Mouse (Mus musculus) lung, postnatal 0 days (tissue): ENCODE results near the gene Nt5dc3. TPM values are rescaled to one million over a fixed set of nuclear protein-coding genes. Genes with fewer than 3 reads are reported as not detected.
A peak's percentile ranks its signal among the peaks of the same experiment; 100 is the strongest.

ENCODE experiments used
- ATAC-seq: fragments of 200-750 bp; cut with Nextera tagmentation; 2 replicates; pipeline ENCODE4 v1.8.0; 2017; ENCODE audit warnings: moderate library complexity
- DNase-seq: peaks from one replicate; pipeline ENCODE4 v3.0.0-alpha.2; 2016; ENCODE audit warnings: low spot score
- H3K27ac ChIP-seq: fragments of 300-500 bp; sonication (generic); 2 replicates; pipeline ENCODE4 v1.5.1; 2014; ENCODE audit warnings: antibody characterized with exemption, mild to moderate bottlenecking, low read length, mixed read lengths
- H3K27me3 ChIP-seq: fragments of 300-500 bp; sonication (generic); replicated peaks from 2 replicates; pipeline ENCODE4 v1.6.1; 2014; ENCODE audit warnings: low read length, mixed read lengths; ENCODE audit not compliant: insufficient read depth
- H3K36me3 ChIP-seq: fragments of 300-500 bp; sonication (generic); 2 replicates; pipeline ENCODE4 v1.6.1; 2014; ENCODE audit warnings: low read length, mixed read lengths; ENCODE audit not compliant: insufficient read depth
- H3K4me1 ChIP-seq: fragments of 300-500 bp; sonication (generic); 2 replicates; pipeline ENCODE4 v1.6.1; 2014; ENCODE audit warnings: antibody characterized with exemption, low read depth, low read length, mixed read lengths; ENCODE audit not compliant: insufficient read depth
- H3K4me2 ChIP-seq: fragments of 300-500 bp; sonication (generic); replicated peaks from 2 replicates; pipeline ENCODE4 v1.6.1; 2014; ENCODE audit warnings: low read depth, mild to moderate bottlenecking, low read length, moderate library complexity, mixed read lengths
- H3K4me3 ChIP-seq: fragments of 300-500 bp; sonication (generic); 2 replicates; pipeline ENCODE4 v1.5.1; 2014; ENCODE audit warnings: low read depth, low read length
- H3K9ac ChIP-seq: fragments of 300-500 bp; sonication (generic); replicated peaks from 2 replicates; pipeline ENCODE4 v1.6.1; 2014; ENCODE audit warnings: low read depth, mild to moderate bottlenecking
- H3K9me3 ChIP-seq: fragments of 300-500 bp; sonication (generic); 2 replicates; pipeline ENCODE4 v1.6.1; 2016; ENCODE audit warnings: low read length, mixed read lengths
- CTCF ChIP-seq: IDR thresholded peaks from 2 replicates; pipeline ENCODE4 v1.5.1; 2016; ENCODE audit warnings: antibody characterized with exemption, mild to moderate bottlenecking
- EP300 ChIP-seq: IDR thresholded peaks from 2 replicates; pipeline ENCODE4 v1.6.1; 2016; ENCODE audit warnings: antibody characterized with exemption, mild to moderate bottlenecking, control low read depth
- WGBS: fragments of 180-500 bp; shearing (Covaris S2); extraction: QIAGEN DNeasy Blood & Tissue Kit; methylation state at CpG from one replicate; pipeline ENCODE4 v1.1.7; 2014; 5-methylcytosine and 5-hydroxymethylcytosine counted together
- polyA plus RNA-seq: library from polyadenylated mRNA; unstranded; fragments of >200 nt; fragmentation: Nextera tagmentation; extraction: Ambion mirVana; gene quantifications from 2 replicates; pipeline ENCODE4 v1.2.1, GENCODE M21; 2015

Nt5dc3 gene
- polyA plus RNA-seq, 1 experiment from 2014 or later, result 1.3 TPM

DNA sequence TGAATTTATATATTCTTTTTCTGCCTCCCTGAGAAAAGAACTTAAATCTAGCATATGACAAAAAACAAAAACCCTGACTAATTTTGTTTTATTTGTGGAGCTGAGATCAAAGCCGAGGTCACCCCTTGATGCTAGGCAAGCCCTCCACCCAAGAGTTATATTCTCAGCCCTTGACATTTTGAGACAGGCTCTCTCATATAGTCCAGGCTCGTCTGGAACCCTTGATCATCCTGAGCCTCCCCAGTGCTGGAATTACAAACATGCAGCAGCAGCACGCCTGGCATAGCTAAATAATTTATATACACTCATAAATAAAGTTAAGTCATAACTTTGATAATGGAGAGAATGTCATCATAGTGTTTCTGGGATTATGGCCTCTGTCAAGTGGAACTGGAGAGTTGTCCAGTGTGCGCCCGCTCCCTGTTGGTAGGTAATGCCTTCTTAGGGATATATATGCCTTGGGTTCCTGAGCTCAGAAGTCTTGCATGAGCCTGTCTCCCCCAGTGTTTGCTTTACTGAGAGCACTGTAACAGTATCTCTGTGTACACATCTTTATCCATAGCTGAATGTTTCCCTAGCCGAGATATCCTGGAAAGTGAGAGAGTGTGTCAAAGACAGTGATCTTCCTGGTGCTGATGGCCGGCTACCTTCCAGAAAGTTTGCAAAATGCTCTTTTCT lies 12.8 kb downstream of the Nt5dc3 start:
- peak; percentile 18; the same call in 1 of the 2 replicates for ATAC-seq
- no peak overlapping the region for H3K27ac ChIP-seq

DNA sequence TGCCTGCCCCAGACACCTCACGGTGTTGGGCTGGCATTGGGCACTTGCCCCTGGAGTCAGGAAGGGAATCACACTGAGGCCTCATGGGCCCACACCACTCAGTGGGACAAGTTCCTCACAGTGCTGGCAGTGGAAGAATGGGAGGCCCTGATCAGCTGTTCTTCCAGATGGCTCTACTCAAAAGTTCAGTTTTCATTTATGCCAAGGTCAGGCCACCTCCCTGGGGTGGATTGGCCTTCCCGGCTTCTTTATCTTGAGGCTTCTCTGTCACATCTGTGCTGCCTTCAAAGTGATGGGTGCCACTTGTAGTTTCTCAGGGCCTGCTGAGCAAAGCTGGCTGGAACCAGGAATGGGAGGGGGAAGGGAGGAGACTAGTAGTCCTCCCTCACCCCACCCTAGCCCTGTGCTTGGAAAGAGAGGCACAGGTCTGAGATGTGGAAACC lies 14.7 kb downstream of the Nt5dc3 start:
- ATAC-seq (peak; percentile 62), DNase-seq (peak; percentile 47)
- Histone ChIP-seq H3K27ac (no peak overlapping the region), H3K27me3 (no peaks in the 10 kb centered on the region), H3K36me3 (no peaks in the 10 kb centered on the region), H3K9me3 (no peaks in the 10 kb centered on the region), H3K4me1 (peaks cover 9% of the 10 kb centered on the region; the same call in 1 of the 2 replicates), H3K4me2 (no peak overlapping the region), H3K4me3 (no peak overlapping the region), H3K9ac (no peak overlapping the region)
- WGBS, result 51% methylated on average over 2 of the region's 2 CpGs
- TF ChIP-seq EP300 (no peak), CTCF (no peak)

More for the DNA sequence above, 12.8 kb downstream of the Nt5dc3 start:
- 45% methylated on average over 7 of the region's 7 CpGs for WGBS
- no peaks in the 10 kb centered on the region for H3K9me3 ChIP-seq
- H3K36me3 ChIP-seq, result no peaks in the 10 kb centered on the region
- H3K4me3 ChIP-seq, result no peak overlapping the region
- H3K27me3 ChIP-seq, result no peaks in the 10 kb centered on the region
- no peak overlapping the region for H3K4me2 ChIP-seq
- no peak for DNase-seq
- peaks cover 12% of the 10 kb centered on the region; the same call in 1 of the 2 replicates for H3K4me1 ChIP-seq
- TF ChIP-seq CTCF (no peak), EP300 (no peak)
- H3K9ac ChIP-seq, result no peak overlapping the region

DNA sequence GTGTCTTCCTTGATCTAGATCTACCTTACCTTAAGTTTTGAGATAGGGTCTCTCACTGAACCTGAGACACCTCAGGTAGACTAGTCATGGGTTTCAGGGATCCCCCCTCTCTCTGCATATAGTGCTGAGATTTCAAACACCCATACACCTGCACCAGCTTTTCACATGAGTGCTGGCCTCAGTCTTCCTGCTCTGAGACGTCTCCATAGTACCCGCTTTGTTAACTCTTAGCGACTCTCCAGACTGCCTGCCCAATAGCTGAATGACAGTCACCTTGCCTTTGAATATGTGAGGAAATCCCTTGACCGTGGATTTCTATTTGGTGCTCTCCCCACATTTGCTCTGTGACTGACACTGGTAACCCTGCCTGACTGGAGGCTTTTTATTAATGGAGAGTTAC lies 15.4 kb downstream of the Nt5dc3 start:
- H3K9ac ChIP-seq, result no peak overlapping the region
- no peak overlapping the region for H3K27ac ChIP-seq
- no peak overlapping the region for H3K4me3 ChIP-seq
- H3K36me3 ChIP-seq, result no peaks in the 10 kb centered on the region
- 84% methylated on average over 4 of the region's 4 CpGs for WGBS
- H3K4me1 ChIP-seq, result peaks cover 7% of the 10 kb centered on the region; the same call in 1 of the 2 replicates
- DNase-seq (no peak), ATAC-seq (no peak)
- H3K27me3 ChIP-seq, result no peaks in the 10 kb centered on the region
- TF ChIP-seq CTCF (no peak), EP300 (no peak)
- no peaks in the 10 kb centered on the region for H3K9me3 ChIP-seq
- no peak overlapping the region for H3K4me2 ChIP-seq

DNA sequence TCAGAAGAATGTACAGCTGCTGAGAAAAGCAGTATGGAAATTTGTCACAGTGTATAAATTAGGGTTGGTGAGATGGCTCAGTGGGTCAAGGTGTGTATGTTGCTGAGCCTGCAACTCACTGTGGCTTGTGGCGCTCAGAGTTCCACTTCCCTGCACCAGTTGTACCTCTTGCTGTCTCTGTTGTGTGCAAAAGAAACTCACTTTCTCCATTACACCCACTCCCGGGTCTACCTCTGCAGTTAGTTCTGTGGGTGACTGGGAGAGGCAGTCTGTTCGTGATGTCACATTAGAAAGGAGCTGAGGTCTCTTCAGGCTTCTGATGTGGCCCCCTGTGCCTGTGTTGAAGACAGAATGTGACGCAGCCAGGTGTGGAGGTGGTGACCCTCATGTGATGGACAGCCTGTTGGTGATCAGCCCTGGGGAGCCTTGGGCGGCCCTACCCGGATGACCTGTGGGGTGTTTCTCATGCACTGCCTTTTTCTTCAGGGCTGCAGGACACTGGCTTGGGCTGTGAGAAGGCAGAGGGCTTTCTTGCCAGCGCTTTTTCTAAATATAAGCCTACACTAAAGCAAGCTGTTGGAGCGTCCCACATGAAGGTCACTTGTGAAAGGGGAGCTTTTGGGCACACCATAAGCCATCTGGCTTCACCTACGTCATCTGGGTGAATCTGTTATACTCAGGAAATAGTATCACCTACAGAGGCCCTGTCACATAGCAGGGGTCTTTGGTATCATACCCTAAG lies 16.2 kb downstream of the Nt5dc3 start:
- Histone ChIP-seq H3K9me3 (no peaks in the 10 kb centered on the region), H3K4me2 (no peak overlapping the region), H3K4me3 (no peak overlapping the region), H3K36me3 (no peaks in the 10 kb centered on the region), H3K27me3 (no peaks in the 10 kb centered on the region), H3K4me1 (peaks cover 7% of the 10 kb centered on the region; the same call in 1 of the 2 replicates), H3K9ac (no peak overlapping the region), H3K27ac (no peak overlapping the region)
- TF ChIP-seq CTCF (no peak), EP300 (no peak)
- ATAC-seq (no peak), DNase-seq (no peak)
- WGBS, result 85% methylated on average over 9 of the region's 9 CpGs

DNA sequence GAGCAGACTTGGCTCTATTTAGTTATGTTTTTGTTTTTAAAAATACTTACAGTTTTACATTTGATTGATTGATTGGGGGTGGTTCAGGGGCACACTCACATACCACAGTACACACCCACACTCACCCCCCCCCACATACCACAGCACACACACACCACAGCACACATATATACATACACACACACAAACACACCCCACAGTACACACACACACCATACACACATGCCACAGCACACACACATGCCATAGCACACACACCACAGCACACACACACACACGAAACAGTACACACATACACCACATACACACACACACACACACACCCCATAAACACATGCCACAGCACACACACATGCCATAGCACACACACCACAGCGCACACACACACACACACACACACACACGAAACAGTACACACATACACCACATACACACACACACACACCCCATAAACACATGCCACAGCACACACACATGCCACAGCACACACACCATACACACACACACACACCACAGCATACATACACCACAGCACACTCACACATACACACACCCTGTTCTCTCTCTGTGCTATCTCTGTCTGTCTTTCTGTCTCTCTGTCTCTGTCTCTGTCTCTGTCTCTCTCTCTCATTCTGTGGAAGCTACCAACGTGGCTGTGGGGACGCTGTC lies 17.4 kb downstream of the Nt5dc3 start:
- DNase-seq (no peak), ATAC-seq (no peak)
- Histone ChIP-seq H3K4me3 (no peak overlapping the region), H3K4me2 (no peak overlapping the region), H3K27me3 (no peaks in the 10 kb centered on the region), H3K9ac (no peak overlapping the region), H3K36me3 (no peaks in the 10 kb centered on the region), H3K27ac (no peak overlapping the region), H3K4me1 (peaks cover 7% of the 10 kb centered on the region; the same call in 1 of the 2 replicates), H3K9me3 (no peaks in the 10 kb centered on the region)
- TF ChIP-seq CTCF (no peak), EP300 (no peak)
- 97% methylated on average over 5 of the region's 5 CpGs for WGBS

DNA sequence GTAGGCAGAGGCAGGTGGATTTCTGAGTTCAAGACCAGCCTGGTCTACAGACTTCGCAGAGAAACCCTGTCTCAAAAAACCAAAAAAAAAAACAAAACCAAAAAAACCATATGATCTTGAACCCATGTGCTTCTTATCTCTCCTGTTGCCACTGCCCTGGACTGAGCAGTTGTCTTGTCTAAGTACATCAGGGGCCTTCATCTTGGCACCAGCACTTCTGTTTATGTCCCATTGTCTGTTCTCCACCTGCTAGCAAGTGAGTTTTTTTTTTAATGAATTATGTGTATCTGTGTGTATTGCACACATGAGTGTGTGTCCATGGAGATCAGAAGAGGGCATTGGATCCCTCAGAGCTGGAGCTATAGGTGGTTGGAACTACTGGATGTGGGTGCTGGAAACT lies 28.6 kb downstream of the Nt5dc3 start:
- no peaks in the 10 kb centered on the region for H3K9me3 ChIP-seq
- H3K27me3 ChIP-seq, result no peaks in the 10 kb centered on the region
- H3K9ac ChIP-seq, result no peak overlapping the region
- H3K27ac ChIP-seq, result no peak overlapping the region
- no peaks in the 10 kb centered on the region for H3K4me1 ChIP-seq
- DNase-seq, result no peak
- no peak overlapping the region for H3K4me2 ChIP-seq
- no peaks in the 10 kb centered on the region for H3K36me3 ChIP-seq
- no peak for ATAC-seq
- TF ChIP-seq EP300 (no peak), CTCF (no peak)
- 100% methylated on average over 1 of the region's 1 CpGs for WGBS
- H3K4me3 ChIP-seq, result no peak overlapping the region
